Mouse (Mus musculus): ENCODE data around the gene Pla2g2f. TPM values are rescaled to one million over a fixed set of nuclear protein-coding genes. Genes with fewer than 3 reads are reported as not detected.

The Pla2g2f gene
- total and polyA plus RNA-seq, 3 experiments: not detected

DNA sequence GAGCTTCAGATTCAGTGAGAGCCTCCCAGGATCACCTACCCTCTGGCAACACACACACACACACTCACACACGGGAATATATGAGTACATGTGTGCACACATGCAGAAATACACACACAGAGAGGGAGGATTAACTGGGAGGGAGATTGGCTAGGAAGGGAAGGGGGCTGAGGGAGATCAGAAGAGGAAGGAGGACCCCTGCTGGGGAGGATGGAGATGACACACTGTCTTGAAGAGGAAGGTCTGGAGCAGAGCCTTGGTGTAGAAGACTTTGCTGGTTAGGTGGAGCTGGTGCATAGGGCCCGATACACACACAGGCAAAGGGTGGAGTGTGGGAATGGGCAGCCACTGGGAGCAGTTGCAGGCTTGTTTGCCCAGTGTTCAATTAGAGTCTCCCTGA lies 35.9 kb upstream of the Pla2g2f start:
- dilution Hi-C loops (cut with MboI; ENCODE audit: extremely low pct_ligation_motif_present, extremely low pct_unique_long_range_greater_than_20kb, low sequenced_read_pairs): no loop called here
- Histone ChIP-seq H3K4me3 (replicated peaks in 1 of 3; ENCODE audit: low read depth in 2 of 3, low read length in 2 of 3, poor library complexity in 1 of 3) (no peak overlapping the region), H3K9me3 (replicated peaks; ENCODE audit: low read length) (no peaks in the 10 kb centered on the region), H3K27me3 (replicated peaks) (peaks cover 88% of the 10 kb centered on the region), H3K9ac (ENCODE audit: insufficient read depth, low read depth) (no peak overlapping the region), H3K4me1 (ENCODE audit: control insufficient read depth in 1 of 2, insufficient read depth in 2 of 2) (no peaks in the 10 kb centered on the region), H3K79me2 (replicated peaks; ENCODE audit: control insufficient read depth, extremely low read depth, insufficient read depth, poor library complexity, severe bottlenecking) (no peaks in the 10 kb centered on the region), H3K36me3 (replicated peaks in 1 of 2; ENCODE audit: control insufficient read depth in 1 of 2, insufficient read depth in 1 of 2, low read length in 1 of 2) (no peaks in the 10 kb centered on the region), H3K27ac (ENCODE audit: insufficient read depth, low read depth) (no peak overlapping the region), H3K4me2 (ENCODE audit: insufficient read depth, low read depth, poor library complexity, severe bottlenecking) (no peak overlapping the region)
- DNase-seq (ENCODE audit: extremely low read depth): peak; percentile 4
- TF ChIP-seq RAD21 (IDR thresholded peaks at IDR 0.05; ENCODE audit: low read depth, low read length): peak; percentile 65
- TF ChIP-seq JUND (conservative IDR thresholded peaks at IDR 0.05; ENCODE audit: low read depth, low read length): no peak
- TF ChIP-seq CTCF (conservative IDR thresholded peaks at IDR 0.05 in 1 of 2, IDR thresholded peaks at IDR 0.05 in 1 of 2; ENCODE audit: low read depth in 2 of 2, low read length in 2 of 2): peak in 1 of 2 experiments; percentile 68; a peak in 2 of 4 replicates
- TF ChIP-seq JUN (IDR thresholded peaks at IDR 0.05; ENCODE audit: insufficient read depth, low read depth, low read length): no peak
- peak; percentile 60 for TF ChIP-seq SMC3 (IDR thresholded peaks at IDR 0.05; ENCODE audit: low read depth, low read length)
- in situ Hi-C loops (cut with MboI; ENCODE audit: low pct_ligation_motif_present, low pct_unique_long_range_greater_than_20kb, low sequenced_read_pairs): no loop called here

- no peaks in the 10 kb centered on the region for H3K36me3 ChIP-seq (replicated peaks in 1 of 2; ENCODE audit: control insufficient read depth in 1 of 2, insufficient read depth in 1 of 2, low read length in 1 of 2)
- H3K9me3 ChIP-seq (replicated peaks; ENCODE audit: low read length): no peaks in the 10 kb centered on the region
- H3K4me3 ChIP-seq (replicated peaks in 1 of 3; ENCODE audit: low read depth in 2 of 3, low read length in 2 of 3, poor library complexity in 1 of 3): no peak overlapping the region
- H3K79me2 ChIP-seq (replicated peaks; ENCODE audit: control insufficient read depth, extremely low read depth, insufficient read depth, poor library complexity, severe bottlenecking): no peaks in the 10 kb centered on the region
- H3K4me2 ChIP-seq (ENCODE audit: insufficient read depth, low read depth, poor library complexity, severe bottlenecking): no peak overlapping the region
- dilution Hi-C loops (cut with MboI; ENCODE audit: extremely low pct_ligation_motif_present, extremely low pct_unique_long_range_greater_than_20kb, low sequenced_read_pairs): no loop called here
- peaks cover 88% of the 10 kb centered on the region for H3K27me3 ChIP-seq (replicated peaks)
- in situ Hi-C loops (cut with MboI; ENCODE audit: low pct_ligation_motif_present, low pct_unique_long_range_greater_than_20kb, low sequenced_read_pairs): no loop called here
- no peak for TF ChIP-seq KAT2A (IDR thresholded peaks at IDR 0.05; ENCODE audit: insufficient replicate concordance, low read length)
- no peak for TF ChIP-seq ZMIZ1 (IDR thresholded peaks at IDR 0.05; ENCODE audit: low read depth, low read length)
- TF ChIP-seq MYC (IDR thresholded peaks at IDR 0.05; ENCODE audit: low read depth, low read length): no peak
- no peak for TF ChIP-seq MEF2A (IDR thresholded peaks at IDR 0.05; ENCODE audit: borderline replicate concordance, low read depth, low read length)
- no peak for TF ChIP-seq MAZ (IDR thresholded peaks at IDR 0.05; ENCODE audit: low read depth, low read length)
- TF ChIP-seq SIN3A (IDR thresholded peaks at IDR 0.05; ENCODE audit: low read length): no peak
- no peak for TF ChIP-seq ETS1 (conservative IDR thresholded peaks at IDR 0.05; ENCODE audit: low read depth, low read length)
- no peak for TF ChIP-seq NRF1 (IDR thresholded peaks at IDR 0.05; ENCODE audit: low read depth, low read length)
- TF ChIP-seq E2F4 (IDR thresholded peaks at IDR 0.05; ENCODE audit: insufficient replicate concordance, low read depth, low read length): no peak
- TF ChIP-seq BHLHE40 (IDR thresholded peaks at IDR 0.05; ENCODE audit: low read depth, low read length): no peak
- no peak for TF ChIP-seq CTCF (conservative IDR thresholded peaks at IDR 0.05 in 1 of 2, IDR thresholded peaks at IDR 0.05 in 1 of 2; ENCODE audit: low read depth in 2 of 2, low read length in 2 of 2)
- TF ChIP-seq MAX (IDR thresholded peaks at IDR 0.05; ENCODE audit: low read length): no peak
- TF ChIP-seq NELFE (IDR thresholded peaks at IDR 0.05; ENCODE audit: low read depth, low read length): no peak
- TF ChIP-seq RCOR1 (conservative IDR thresholded peaks at IDR 0.05; ENCODE audit: low read depth, low read length): no peak
- TF ChIP-seq SMC3 (IDR thresholded peaks at IDR 0.05; ENCODE audit: low read depth, low read length): no peak
- no peak for TF ChIP-seq EP300 (IDR thresholded peaks at IDR 0.05; ENCODE audit: low read length)
- no peak for TF ChIP-seq USF2 (conservative IDR thresholded peaks at IDR 0.05; ENCODE audit: low read depth, low read length)
- no peak for TF ChIP-seq POLR2A (IDR thresholded peaks at IDR 0.05; ENCODE audit: low read depth, low read length)
- no peak for TF ChIP-seq RAD21 (IDR thresholded peaks at IDR 0.05; ENCODE audit: low read depth, low read length)
- no peak overlapping the region for H3K27ac ChIP-seq (ENCODE audit: insufficient read depth, low read depth)
- no peak overlapping the region for H3K9ac ChIP-seq (ENCODE audit: insufficient read depth, low read depth)
- no peak for DNase-seq (ENCODE audit: extremely low read depth)
- H3K4me1 ChIP-seq (ENCODE audit: control insufficient read depth in 1 of 2, insufficient read depth in 2 of 2): no peaks in the 10 kb centered on the region
These were observed 35.2 kb upstream of the Pla2g2f start for GRCm38 (mm10) chr4:138792599-138792998.
